Mouse (Mus musculus): Measurements from ENCODE around the gene Pde1b. TPM values are rescaled to one million over a fixed set of nuclear protein-coding genes. Genes with fewer than 3 reads are reported as not detected.

The Pde1b gene
- polyA plus RNA-seq, 1 experiment from 2014 or later = 6.1 TPM

DNA sequence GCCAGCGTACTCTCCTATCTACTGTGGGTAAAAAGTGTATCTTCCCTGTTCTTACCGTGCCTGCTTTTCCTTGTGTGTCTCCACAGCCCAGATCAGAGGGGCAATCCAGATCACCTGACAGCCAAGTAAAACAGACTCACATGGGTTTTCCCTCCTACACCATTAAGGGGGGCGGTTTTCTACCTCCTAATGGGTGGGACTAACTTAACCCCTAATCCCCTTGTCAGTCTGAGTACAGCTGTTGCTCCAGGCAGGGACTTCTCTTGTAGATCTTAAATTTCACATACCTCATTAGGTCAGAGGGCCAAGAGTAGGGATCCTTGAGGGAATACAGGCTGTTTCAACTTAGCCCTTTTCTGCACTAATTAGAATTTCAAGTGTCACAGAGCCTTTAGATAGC lies 4.7 kb upstream of the Pde1b start:
- Histone ChIP-seq H3K4me2 (ENCODE audit: low read depth, low read length) (no peak overlapping the region), H3K36me3 (ENCODE audit: control insufficient read depth, insufficient read depth, low read length) (no peaks in the 10 kb centered on the region), H3K9ac (ENCODE audit: low read depth, low read length) (no peak overlapping the region), H3K4me1 (ENCODE audit: control insufficient read depth, insufficient read depth, low read length) (peaks cover 4% of the 10 kb centered on the region), H3K27ac (replicated peaks; ENCODE audit: low read depth, low read length) (no peak overlapping the region), H3K4me3 (ENCODE audit: low read depth, low read length) (no peak overlapping the region), H3K9me3 (ENCODE audit: control insufficient read depth, low read length) (no peaks in the 10 kb centered on the region), H3K27me3 (replicated peaks; ENCODE audit: control insufficient read depth, insufficient read depth, low read length) (peaks cover 3% of the 10 kb centered on the region; the same call in 1 of the 2 replicates)
- DNase-seq (ENCODE audit: low spot score) = peak; percentile 45
- no peak for ATAC-seq (ENCODE audit: low read depth)
- WGBS = 22% methylated on average over 3 of the region's 3 CpGs

DNA sequence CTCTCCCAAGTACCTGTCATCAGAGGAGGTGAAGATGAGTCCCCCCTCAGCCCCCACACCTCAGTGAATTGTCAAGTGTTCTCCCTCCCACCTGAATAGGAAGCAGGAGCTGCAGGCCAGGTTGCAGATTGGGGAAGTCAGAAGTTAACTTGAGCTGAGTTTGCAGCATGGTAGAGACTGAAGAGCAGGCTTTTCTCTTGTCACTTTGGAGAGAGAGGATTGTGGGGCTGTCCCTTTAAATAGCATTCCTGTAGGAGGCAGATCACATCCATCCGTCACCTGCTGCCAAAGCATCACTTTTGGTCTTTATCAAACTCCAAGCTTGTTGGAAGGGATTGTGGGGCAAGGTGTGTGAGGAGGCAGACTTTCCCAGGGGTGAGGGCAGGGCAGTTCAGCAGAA lies 2.1 kb upstream of the Pde1b start:
- H3K4me1 ChIP-seq (ENCODE audit: control insufficient read depth, insufficient read depth, low read length) = peaks cover 11% of the 10 kb centered on the region
- H3K27me3 ChIP-seq (replicated peaks; ENCODE audit: control insufficient read depth, insufficient read depth, low read length) = peaks cover 23% of the 10 kb centered on the region
- H3K9ac ChIP-seq (ENCODE audit: low read depth, low read length) = no peak overlapping the region
- no peak overlapping the region for H3K4me2 ChIP-seq (ENCODE audit: low read depth, low read length)
- no peak overlapping the region for H3K4me3 ChIP-seq (ENCODE audit: low read depth, low read length)
- ATAC-seq (ENCODE audit: low read depth) (no peak), DNase-seq (ENCODE audit: low spot score) (no peak)
- H3K27ac ChIP-seq (replicated peaks; ENCODE audit: low read depth, low read length) = no peak overlapping the region
- WGBS = 38% methylated on average over 1 of the region's 1 CpGs
- H3K9me3 ChIP-seq (ENCODE audit: control insufficient read depth, low read length) = no peaks in the 10 kb centered on the region
- H3K36me3 ChIP-seq (ENCODE audit: control insufficient read depth, insufficient read depth, low read length) = no peaks in the 10 kb centered on the region

DNA sequence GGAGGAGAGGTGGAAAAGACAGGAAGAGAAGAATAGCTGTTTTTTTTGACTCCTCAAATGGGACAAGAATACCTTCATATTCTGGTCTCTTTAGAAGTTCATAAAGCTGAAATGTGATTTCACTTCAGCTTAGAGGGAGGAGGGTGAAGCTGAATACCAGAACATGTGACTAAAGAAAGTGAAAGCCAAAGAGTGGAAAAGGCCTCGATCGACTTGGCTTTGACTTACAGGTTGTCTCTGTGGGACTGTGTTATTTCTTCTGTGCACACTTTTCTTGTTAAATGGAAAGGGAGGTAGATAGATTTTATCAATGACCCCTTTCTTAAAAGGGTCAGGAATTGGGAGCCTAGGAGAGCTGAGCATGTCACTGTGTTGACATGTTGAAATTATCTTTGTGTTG lies 1.6 kb upstream of the Pde1b start:
- H3K4me2 ChIP-seq (ENCODE audit: low read depth, low read length) = no peak overlapping the region
- ATAC-seq (ENCODE audit: low read depth) = no peak
- H3K9me3 ChIP-seq (ENCODE audit: control insufficient read depth, low read length) = no peaks in the 10 kb centered on the region
- no peaks in the 10 kb centered on the region for H3K36me3 ChIP-seq (ENCODE audit: control insufficient read depth, insufficient read depth, low read length)
- 53% methylated on average over 2 of the region's 2 CpGs for WGBS
- H3K4me3 ChIP-seq (ENCODE audit: low read depth, low read length) = no peak overlapping the region
- no peak overlapping the region for H3K27ac ChIP-seq (replicated peaks; ENCODE audit: low read depth, low read length)
- DNase-seq (ENCODE audit: low spot score) = no peak
- no peak overlapping the region for H3K9ac ChIP-seq (ENCODE audit: low read depth, low read length)
- peaks cover 23% of the 10 kb centered on the region for H3K27me3 ChIP-seq (replicated peaks; ENCODE audit: control insufficient read depth, insufficient read depth, low read length)
- H3K4me1 ChIP-seq (ENCODE audit: control insufficient read depth, insufficient read depth, low read length) = peaks cover 11% of the 10 kb centered on the region

DNA sequence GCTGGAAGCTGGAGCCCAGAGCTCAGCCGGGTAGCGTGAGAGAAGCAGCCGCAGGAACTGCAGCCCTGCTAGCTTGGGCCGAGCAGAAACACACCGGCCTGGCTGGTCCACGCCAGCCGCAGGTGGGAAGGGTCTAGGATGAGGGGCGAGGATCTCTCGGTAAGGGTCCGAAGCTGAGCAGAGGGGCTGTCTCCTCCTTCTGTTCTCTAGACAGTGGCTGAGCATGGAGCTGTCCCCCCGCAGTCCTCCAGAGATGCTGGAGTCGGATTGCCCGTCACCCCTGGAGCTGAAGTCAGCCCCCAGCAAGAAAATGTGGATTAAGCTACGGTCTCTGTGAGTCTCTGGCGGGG lies 392 bp downstream of the Pde1b start:
- no peak; the same call in 1 of the 2 replicates for ATAC-seq (ENCODE audit: low read depth)
- no peaks in the 10 kb centered on the region for H3K9me3 ChIP-seq (ENCODE audit: control insufficient read depth, low read length)
- H3K36me3 ChIP-seq (ENCODE audit: control insufficient read depth, insufficient read depth, low read length) = no peaks in the 10 kb centered on the region
- peak overlapping the region; percentile 97 for H3K4me2 ChIP-seq (ENCODE audit: low read depth, low read length)
- H3K27me3 ChIP-seq (replicated peaks; ENCODE audit: control insufficient read depth, insufficient read depth, low read length) = peaks cover 23% of the 10 kb centered on the region
- 0% methylated on average over 7 of the region's 15 CpGs for WGBS
- H3K9ac ChIP-seq (ENCODE audit: low read depth, low read length) = peak overlapping the region; percentile 73
- no peak for DNase-seq (ENCODE audit: low spot score)
- H3K4me3 ChIP-seq (ENCODE audit: low read depth, low read length) = peak overlapping the region; percentile 59
- H3K4me1 ChIP-seq (ENCODE audit: control insufficient read depth, insufficient read depth, low read length) = peaks cover 11% of the 10 kb centered on the region
- no peak overlapping the region for H3K27ac ChIP-seq (replicated peaks; ENCODE audit: low read depth, low read length)

DNA sequence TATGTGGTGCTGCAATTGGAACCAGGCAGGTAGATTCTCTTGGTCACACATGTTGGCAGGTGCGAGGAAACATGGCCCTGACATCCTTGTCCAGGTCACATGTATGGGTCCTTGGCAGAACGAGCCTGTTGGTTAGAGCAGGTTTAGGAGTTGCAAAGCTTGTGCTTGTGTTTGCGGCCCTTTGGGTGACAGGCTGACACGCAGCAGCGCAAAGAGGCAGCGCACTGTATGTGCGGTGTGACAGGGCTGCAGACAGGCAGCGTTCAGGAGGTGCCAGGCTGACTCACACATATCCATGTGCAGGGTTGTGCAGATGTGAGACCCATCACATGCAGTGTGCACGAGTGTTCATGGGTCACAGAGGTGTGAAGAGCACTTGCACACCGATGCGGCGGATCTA lies 826 bp downstream of the Pde1b start:
- H3K4me3 ChIP-seq (ENCODE audit: low read depth, low read length) = peak overlapping the region; percentile 59
- DNase-seq (ENCODE audit: low spot score) = no peak
- no peaks in the 10 kb centered on the region for H3K9me3 ChIP-seq (ENCODE audit: control insufficient read depth, low read length)
- WGBS = 49% methylated on average over 12 of the region's 12 CpGs
- peaks cover 23% of the 10 kb centered on the region for H3K27me3 ChIP-seq (replicated peaks; ENCODE audit: control insufficient read depth, insufficient read depth, low read length)
- H3K27ac ChIP-seq (replicated peaks; ENCODE audit: low read depth, low read length) = no peak overlapping the region
- peak overlapping the region; percentile 97 for H3K4me2 ChIP-seq (ENCODE audit: low read depth, low read length)
- H3K9ac ChIP-seq (ENCODE audit: low read depth, low read length) = peak overlapping the region; percentile 73
- no peaks in the 10 kb centered on the region for H3K36me3 ChIP-seq (ENCODE audit: control insufficient read depth, insufficient read depth, low read length)
- ATAC-seq (ENCODE audit: low read depth) = no peak
- peaks cover 11% of the 10 kb centered on the region for H3K4me1 ChIP-seq (ENCODE audit: control insufficient read depth, insufficient read depth, low read length)

DNA sequence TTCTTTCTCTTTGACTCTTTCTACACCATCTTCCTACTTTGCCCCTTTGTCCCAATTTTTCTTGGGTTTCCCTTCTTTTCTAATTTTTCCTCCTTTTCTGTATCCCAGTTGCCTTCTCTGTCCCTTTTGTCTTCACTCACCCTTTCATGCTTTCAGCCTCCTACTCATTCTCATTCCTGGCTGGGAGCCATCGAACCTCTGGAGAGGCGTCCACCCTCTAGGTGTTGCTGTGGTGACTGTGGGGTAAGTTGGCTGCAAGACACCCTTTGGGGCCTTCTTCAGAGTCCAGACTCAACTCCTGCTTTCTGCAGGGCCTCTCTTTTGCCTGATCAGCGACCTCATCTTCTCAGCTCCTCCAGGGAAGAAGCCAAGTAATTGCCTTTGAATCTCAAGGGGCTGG lies 6.5 kb downstream of the Pde1b start:
- peaks cover 8% of the 10 kb centered on the region for H3K27me3 ChIP-seq (replicated peaks; ENCODE audit: control insufficient read depth, insufficient read depth, low read length)
- peaks cover 7% of the 10 kb centered on the region for H3K4me1 ChIP-seq (ENCODE audit: control insufficient read depth, insufficient read depth, low read length)
- H3K4me3 ChIP-seq (ENCODE audit: low read depth, low read length) = no peak overlapping the region
- DNase-seq (ENCODE audit: low spot score) = no peak
- H3K4me2 ChIP-seq (ENCODE audit: low read depth, low read length) = no peak overlapping the region
- H3K9me3 ChIP-seq (ENCODE audit: control insufficient read depth, low read length) = no peaks in the 10 kb centered on the region
- no peak for ATAC-seq (ENCODE audit: low read depth)
- no peak overlapping the region for H3K9ac ChIP-seq (ENCODE audit: low read depth, low read length)
- no peak overlapping the region for H3K27ac ChIP-seq (replicated peaks; ENCODE audit: low read depth, low read length)
- H3K36me3 ChIP-seq (ENCODE audit: control insufficient read depth, insufficient read depth, low read length) = no peaks in the 10 kb centered on the region
- whole genome bisulfite sequencing = 63% methylated on average over 3 of the region's 3 CpGs

DNA sequence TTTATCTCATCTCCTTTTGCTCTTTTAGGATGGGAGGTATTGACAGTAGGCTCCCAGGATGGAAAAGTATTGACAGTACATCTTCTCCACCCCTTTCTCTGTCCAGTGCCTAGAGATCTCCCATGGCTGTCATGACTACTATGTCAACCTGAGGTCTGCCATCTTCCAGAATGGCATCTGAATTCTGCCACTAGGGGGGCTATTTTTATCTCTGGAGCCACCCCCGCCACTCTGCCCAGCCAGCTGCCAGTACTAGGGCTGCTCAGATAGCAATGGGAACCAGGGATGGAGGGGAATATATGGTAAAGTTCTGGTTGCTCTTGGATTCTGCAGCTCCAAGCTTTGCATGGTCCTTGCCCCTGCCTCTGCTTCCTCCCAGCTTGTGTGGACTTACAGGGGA lies 8.8 kb downstream of the Pde1b start:
- no peak overlapping the region for H3K27ac ChIP-seq (replicated peaks; ENCODE audit: low read depth, low read length)
- ATAC-seq (ENCODE audit: low read depth) (no peak), DNase-seq (ENCODE audit: low spot score) (no peak)
- 42% methylated on average over 1 of the region's 1 CpGs for WGBS
- no peak overlapping the region for H3K4me2 ChIP-seq (ENCODE audit: low read depth, low read length)
- H3K9me3 ChIP-seq (ENCODE audit: control insufficient read depth, low read length) = no peaks in the 10 kb centered on the region
- no peak overlapping the region for H3K9ac ChIP-seq (ENCODE audit: low read depth, low read length)
- no peaks in the 10 kb centered on the region for H3K27me3 ChIP-seq (replicated peaks; ENCODE audit: control insufficient read depth, insufficient read depth, low read length)
- no peak overlapping the region for H3K4me3 ChIP-seq (ENCODE audit: low read depth, low read length)
- H3K36me3 ChIP-seq (ENCODE audit: control insufficient read depth, insufficient read depth, low read length) = no peaks in the 10 kb centered on the region
- peaks cover 15% of the 10 kb centered on the region for H3K4me1 ChIP-seq (ENCODE audit: control insufficient read depth, insufficient read depth, low read length)

DNA sequence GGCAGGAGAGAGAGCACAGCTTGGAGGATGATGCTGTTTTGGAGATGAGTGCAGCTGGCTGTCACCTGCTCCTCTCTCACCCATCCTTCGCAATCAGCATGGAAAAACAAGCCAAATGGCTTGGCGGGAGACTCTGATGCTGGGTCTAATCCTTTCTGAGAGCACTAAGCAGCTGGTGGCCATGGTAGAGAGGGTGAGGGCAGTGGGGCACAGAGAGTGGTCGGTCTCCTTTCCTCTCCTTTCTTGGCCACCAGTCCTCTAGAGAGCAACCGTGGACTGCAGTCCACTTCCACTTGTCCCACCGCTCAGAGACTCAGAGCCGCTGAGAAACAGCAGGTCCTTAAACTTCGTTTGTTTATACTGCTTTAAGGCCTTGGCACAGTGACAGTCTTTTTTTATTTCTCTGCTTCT lies 10.8 kb downstream of the Pde1b start:
- DNase-seq (ENCODE audit: low spot score) = no peak
- H3K27ac ChIP-seq (replicated peaks; ENCODE audit: low read depth, low read length) = 0 out of 2 replicates have a peak overlapping the region, but pooled peaks have one; percentile 25
- H3K27me3 ChIP-seq (replicated peaks; ENCODE audit: control insufficient read depth, insufficient read depth, low read length) = no peaks in the 10 kb centered on the region
- H3K4me2 ChIP-seq (ENCODE audit: low read depth, low read length) = peak overlapping the region; percentile 56
- H3K4me3 ChIP-seq (ENCODE audit: low read depth, low read length) = peak overlapping the region; percentile 32
- H3K4me1 ChIP-seq (ENCODE audit: control insufficient read depth, insufficient read depth, low read length) = peaks cover 19% of the 10 kb centered on the region
- WGBS = 9% methylated on average over 7 of the region's 7 CpGs
- H3K9ac ChIP-seq (ENCODE audit: low read depth, low read length) = 0 out of 2 replicates have a peak overlapping the region, but pooled peaks have one; percentile 15
- ATAC-seq (ENCODE audit: low read depth) = peak; percentile 48
- H3K36me3 ChIP-seq (ENCODE audit: control insufficient read depth, insufficient read depth, low read length) = no peaks in the 10 kb centered on the region
- H3K9me3 ChIP-seq (ENCODE audit: control insufficient read depth, low read length) = no peaks in the 10 kb centered on the region

DNA sequence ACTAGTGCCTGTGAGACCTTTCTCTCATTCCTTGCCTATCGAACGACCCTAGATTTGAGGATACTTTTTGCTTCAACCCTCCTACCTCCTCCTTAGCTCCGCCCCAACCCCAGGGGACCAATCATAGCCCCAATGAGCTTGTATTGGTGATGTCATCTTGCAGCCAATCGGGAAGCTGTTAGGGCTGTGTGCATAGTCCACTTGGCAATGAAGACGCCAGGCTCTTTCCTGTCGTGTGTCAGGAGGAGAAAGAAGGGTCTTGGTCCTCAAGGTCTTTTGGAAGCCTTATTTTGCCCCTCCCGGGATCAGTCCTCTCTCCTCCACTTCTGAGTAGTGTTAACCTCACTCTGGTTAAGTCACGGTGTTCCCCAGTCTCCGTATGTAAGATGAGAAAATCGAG lies 11.3 kb downstream of the Pde1b start:
- DNase-seq (ENCODE audit: low spot score) (peak; percentile 97), ATAC-seq (ENCODE audit: low read depth) (peak; percentile 95)
- H3K9me3 ChIP-seq (ENCODE audit: control insufficient read depth, low read length) = no peaks in the 10 kb centered on the region
- H3K27me3 ChIP-seq (replicated peaks; ENCODE audit: control insufficient read depth, insufficient read depth, low read length) = no peaks in the 10 kb centered on the region
- H3K4me1 ChIP-seq (ENCODE audit: control insufficient read depth, insufficient read depth, low read length) = peaks cover 24% of the 10 kb centered on the region
- peak overlapping the region; percentile 53; the same call in 1 of the 2 replicates for H3K9ac ChIP-seq (ENCODE audit: low read depth, low read length)
- WGBS = 2% methylated on average over 10 of the region's 10 CpGs
- H3K4me3 ChIP-seq (ENCODE audit: low read depth, low read length) = peak overlapping the region; percentile 32
- H3K27ac ChIP-seq (replicated peaks; ENCODE audit: low read depth, low read length) = no peak overlapping the region
- peak overlapping the region; percentile 56 for H3K4me2 ChIP-seq (ENCODE audit: low read depth, low read length)
- no peaks in the 10 kb centered on the region for H3K36me3 ChIP-seq (ENCODE audit: control insufficient read depth, insufficient read depth, low read length)
